Comparison of ENCODE assay signal across 8 mouse cellular contexts in the genomic region with DNA sequence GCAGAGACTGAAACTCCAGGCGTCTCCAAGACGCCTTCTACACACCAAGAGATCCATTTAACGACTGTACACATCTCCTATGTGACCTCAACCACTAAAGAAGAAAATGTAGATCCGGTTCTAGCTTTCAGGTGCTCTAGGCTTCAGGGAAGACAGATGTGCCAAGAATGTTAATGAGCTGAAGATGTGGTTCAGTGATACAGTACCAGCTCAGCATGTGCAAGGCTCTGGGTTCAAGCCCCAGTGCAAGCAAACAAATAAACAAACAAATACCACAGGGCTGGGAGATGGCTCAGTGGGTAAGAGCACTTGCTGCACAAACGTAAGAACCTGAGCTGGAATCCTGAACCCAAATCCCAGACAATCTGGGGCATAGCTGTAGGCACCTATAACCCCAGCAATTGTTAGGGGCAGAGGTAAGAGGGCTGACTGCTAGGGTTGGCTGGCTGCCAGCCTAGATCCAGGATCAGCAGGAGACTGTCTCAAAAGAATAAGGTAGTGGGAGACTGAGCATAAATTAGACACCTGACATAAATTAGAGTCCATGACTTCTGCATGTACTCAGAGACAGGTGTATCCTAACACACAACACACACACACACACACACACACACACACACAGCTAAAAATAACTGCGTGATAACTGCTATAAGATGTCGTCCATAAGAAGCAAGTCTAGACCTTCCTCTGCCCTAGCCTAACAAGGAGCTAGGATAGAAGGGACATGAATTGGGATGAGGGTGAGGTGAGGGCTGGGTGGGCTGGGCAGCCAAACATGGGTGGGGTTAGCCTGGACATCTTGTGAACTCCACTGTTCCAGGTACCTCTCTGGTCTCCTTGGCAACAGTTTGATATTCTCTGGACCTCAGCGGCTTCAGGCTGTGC.
DNase-seq lines count a peak whose midpoint lies in the region; ATAC-seq and TF ChIP-seq lines count a peak whose summit lies in the region.

No protein-coding gene starts in this region.

- no peaks in the 10 kb centered on the region for H3K27me3 ChIP-seq in ES-Bruce4 (ENCODE audit: control insufficient read depth, insufficient read depth, low read length, poor library complexity, severe bottlenecking)
- H3K27me3 ChIP-seq in hindbrain, embryonic 14.5 days (ENCODE audit: control insufficient read depth, insufficient read depth, low read length), result no peaks in the 10 kb centered on the region
- H3K27me3 ChIP-seq in midbrain, embryonic 10.5 days (ENCODE audit: low read depth, poor library complexity, severe bottlenecking), result no peaks in the 10 kb centered on the region

- no peak overlapping the region for H3K9ac ChIP-seq in ES-Bruce4 (ENCODE audit: low read depth, poor library complexity, severe bottlenecking)
- no peak overlapping the region for H3K9ac ChIP-seq in hindbrain, embryonic 14.5 days

- H3K4me1 ChIP-seq in ES-Bruce4 (ENCODE audit: control insufficient read depth, insufficient read depth, low read length), result peaks cover 21% of the 10 kb centered on the region
- peaks cover 27% of the 10 kb centered on the region for H3K4me1 ChIP-seq in hindbrain, embryonic 14.5 days (replicated peaks; ENCODE audit: control insufficient read depth, insufficient read depth, low read length)
- H3K4me1 ChIP-seq in midbrain, embryonic 10.5 days, result peaks cover 41% of the 10 kb centered on the region

- TF ChIP-seq EP300 in ES-Bruce4 (IDR thresholded peaks at IDR 0.05; ENCODE audit: insufficient read depth, low read depth, low read length), result no peak

- TF ChIP-seq POLR2A in ES-Bruce4 (IDR thresholded peaks at IDR 0.05; ENCODE audit: insufficient read depth, low read length), result no peak

- no peaks in the 10 kb centered on the region for H3K9me3 ChIP-seq in ES-Bruce4 (replicated peaks; ENCODE audit: control insufficient read depth, insufficient read depth, low read length, poor library complexity, severe bottlenecking)
- H3K9me3 ChIP-seq in hindbrain, embryonic 14.5 days (ENCODE audit: control insufficient read depth, low read length), result no peaks in the 10 kb centered on the region
- H3K9me3 ChIP-seq in midbrain, embryonic 10.5 days (replicated peaks), result no peaks in the 10 kb centered on the region

- ATAC-seq in hindbrain, embryonic 14.5 days (ENCODE audit: low FRiP score), result peak; percentile 14; the same call in 1 of the 2 replicates

- H3K4me2 ChIP-seq in hindbrain, embryonic 14.5 days (replicated peaks), result 0 out of 2 replicates have a peak overlapping the region, but pooled peaks have one; percentile 35

- peak overlapping the region; percentile 9 for H3K27ac ChIP-seq in ES-Bruce4 (ENCODE audit: insufficient read depth, low read length)
- peak overlapping the region; percentile 58; the same call in 1 of the 2 replicates for H3K27ac ChIP-seq in hindbrain, embryonic 14.5 days
- H3K27ac ChIP-seq in midbrain, embryonic 10.5 days (replicated peaks), result peak overlapping the region; percentile 83

- WGBS in hindbrain, embryonic 14.5 days, result 63% methylated on average over 8 of the region's 8 CpGs
- 77% methylated on average over 8 of the region's 8 CpGs for WGBS in midbrain, embryonic 10.5 days

- DNase-seq in cerebellum, postnatal 14 days, result peak; percentile 45
- DNase-seq in cerebellum, adult 9-11 months, result no peak
- DNase-seq in hindbrain, embryonic 14.5 days (ENCODE audit: low spot score), result no peak
- DNase-seq in midbrain, embryonic 10.5 days (ENCODE audit: low spot score), result no peak
- DNase-seq in left cerebral cortex, adult 8-10 months (ENCODE audit: low spot score in 2 of 2), result no peak
- DNase-seq in ovary, postnatal 14 days (ENCODE audit: low spot score), result no peak
- DNase-seq in adrenal gland, adult 2 months, result no peak

- H3K36me3 ChIP-seq in ES-Bruce4 (ENCODE audit: control insufficient read depth, insufficient read depth, low read length, poor library complexity, severe bottlenecking), result peaks cover 2% of the 10 kb centered on the region; the same call in 1 of the 2 replicates
- no peaks in the 10 kb centered on the region for H3K36me3 ChIP-seq in hindbrain, embryonic 14.5 days (replicated peaks; ENCODE audit: control insufficient read depth, insufficient read depth)
- no peaks in the 10 kb centered on the region for H3K36me3 ChIP-seq in midbrain, embryonic 10.5 days

- no peak overlapping the region for H3K4me3 ChIP-seq in ES-Bruce4 (ENCODE audit: low read depth, low read length)
- no peak overlapping the region for H3K4me3 ChIP-seq in hindbrain, embryonic 14.5 days (replicated peaks; ENCODE audit: low read length)
- no peak overlapping the region for H3K4me3 ChIP-seq in midbrain, embryonic 10.5 days

- TF ChIP-seq CTCF in ES-Bruce4 (IDR thresholded peaks at IDR 0.05; ENCODE audit: low read depth, low read length), result no peak

Comparison
In these comparisons a context has a peak if more than half of its experiments do, and no peak if none do; other contexts are left out.
1. DNase-seq: peak in cerebellum, postnatal 14 days (2 of 2); none in cerebellum, adult 9-11 months (single experiment), hindbrain, embryonic 14.5 days (single experiment), midbrain, embryonic 10.5 days (single experiment), left cerebral cortex, adult 8-10 months (0 of 2), ovary, postnatal 14 days (single experiment) and adrenal gland, adult 2 months (single experiment).
2. H3K27ac ChIP-seq: peak in every context shown above with its lines; median percentile 83 in midbrain, embryonic 10.5 days; 58 in hindbrain, embryonic 14.5 days; 9 in ES-Bruce4.